Mouse (Mus musculus) kidney, embryonic 16.5 days (tissue): ENCODE measurements around the gene Gm13289. TPM values are rescaled to one million over a fixed set of nuclear protein-coding genes. Genes with fewer than 3 reads are reported as not detected.
"Not testable (repeated sequence)": the region's sequence is repeated elsewhere in the genome, so short reads cannot be mapped to it uniquely, and the experiment has no call there.

Experiments used
- ATAC-seq: fragments of 200-750 bp; cut with Nextera tagmentation; 2 replicates; pipeline ENCODE4 v1.8.0; 2017; ENCODE audit warnings: moderate TSS enrichment; ENCODE audit not compliant: low FRiP score, low TSS enrichment
- H3K27ac ChIP-seq: fragments of 300-500 bp; sonication (generic); 2 replicates; pipeline ENCODE4 v1.5.1; 2014; ENCODE audit warnings: low read length
- H3K27me3 ChIP-seq: fragments of 300-500 bp; sonication (generic); 2 replicates; pipeline ENCODE4 v1.6.1; 2014; ENCODE audit warnings: low read length, control low read depth, mixed read lengths; ENCODE audit not compliant: insufficient read depth
- H3K36me3 ChIP-seq: fragments of 300-500 bp; sonication (generic); 2 replicates; pipeline ENCODE4 v1.6.1; 2014; ENCODE audit warnings: low read length, control low read depth, mixed read lengths; ENCODE audit not compliant: insufficient read depth
- H3K4me1 ChIP-seq: fragments of 300-500 bp; sonication (generic); 2 replicates; pipeline ENCODE4 v1.6.1; 2014; ENCODE audit warnings: low read length, control low read depth, mixed read lengths; ENCODE audit not compliant: insufficient read depth
- H3K4me2 ChIP-seq: fragments of 300-500 bp; sonication (generic); replicated peaks from 2 replicates; pipeline ENCODE4 v1.6.1; 2014; ENCODE audit warnings: low read depth, low read length
- H3K4me3 ChIP-seq: fragments of 300-500 bp; sonication (generic); 2 replicates; pipeline ENCODE4 v1.5.1; 2014; ENCODE audit warnings: mild to moderate bottlenecking, low read length
- H3K9ac ChIP-seq: fragments of 300-500 bp; sonication (generic); replicated peaks from 2 replicates; pipeline ENCODE4 v1.6.1; 2014; ENCODE audit warnings: low read length
- H3K9me3 ChIP-seq: fragments of 300-500 bp; sonication (generic); 2 replicates; pipeline ENCODE4 v1.6.1; 2016; ENCODE audit warnings: low read length, control low read depth
- WGBS: fragments of 180-500 bp; shearing (Covaris S2); extraction: QIAGEN DNeasy Blood & Tissue Kit; methylation state at CpG from one replicate; pipeline ENCODE4 v1.1.7; 2014; 5-methylcytosine and 5-hydroxymethylcytosine counted together
- polyA plus RNA-seq: library from polyadenylated mRNA; unstranded; fragments of >200 nt; fragmentation: Nextera tagmentation; extraction: Ambion mirVana; gene quantifications from 2 replicates; pipeline ENCODE4 v1.2.1, GENCODE M21; 2015

The Gm13289 gene
- polyA plus RNA-seq, 1 experiment from 2014 or later: not detected

- not testable (repeated sequence) for ATAC-seq, H3K9me3 ChIP-seq, H3K27me3 ChIP-seq, H3K4me1 ChIP-seq, H3K36me3 ChIP-seq, H3K9ac ChIP-seq
- WGBS: 16% methylated on average over 3 of the region's 7 CpGs
- Histone ChIP-seq H3K4me3 (peak within 1 kb of the TSS; percentile 22; the same call in 1 of the 2 replicates), H3K4me2 (peak within 1 kb of the TSS; percentile 42), H3K27ac (0 out of 2 replicates have a peak within 1 kb of the TSS, but pooled peaks have one; percentile 56)
These were observed 5.1 kb downstream of the Gm13289 start, which contains the start of gene Ifnz for GRCm38 (mm10) chr4:88781831-88782230. Gene Ifnz, plus strand, starts transcription at chr4:88782131.

GRCm38 (mm10) chr4:88782335-88782734, 5.6 kb downstream of the Gm13289 start:
- Histone ChIP-seq H3K27ac (0 out of 2 replicates have a peak overlapping the region, but pooled peaks have one; percentile 56), H3K4me3 (peak overlapping the region; percentile 22; the same call in 1 of the 2 replicates), H3K4me2 (peak overlapping the region; percentile 42)
- ATAC-seq, H3K27me3 ChIP-seq, H3K4me1 ChIP-seq, H3K9ac ChIP-seq, H3K9me3 ChIP-seq, H3K36me3 ChIP-seq: not testable (repeated sequence)
- WGBS: 0% methylated on average over 1 of the region's 31 CpGs

GRCm38 (mm10) chr4:88785409-88785808, 8.7 kb downstream of the Gm13289 start, which contains the start of gene Gm13276:
Gene Gm13276, plus strand, starts transcription at chr4:88785709.
- H3K4me1 ChIP-seq, H3K4me2 ChIP-seq, H3K27ac ChIP-seq, H3K9ac ChIP-seq, H3K36me3 ChIP-seq, ATAC-seq, H3K4me3 ChIP-seq, H3K27me3 ChIP-seq, H3K9me3 ChIP-seq: not testable (repeated sequence)
- WGBS: no CpG with 5 or more reads among the region's 27 CpGs

- not testable (repeated sequence) for H3K27ac ChIP-seq, H3K9me3 ChIP-seq, H3K4me2 ChIP-seq, H3K4me1 ChIP-seq, H3K4me3 ChIP-seq, H3K27me3 ChIP-seq, ATAC-seq, H3K36me3 ChIP-seq, H3K9ac ChIP-seq
- WGBS: 0% methylated on average over 2 of the region's 28 CpGs
These were observed 11.7 kb downstream of the Gm13289 start, which contains the start of gene Gm13277 for GRCm38 (mm10) chr4:88788402-88788801. Gene Gm13277, plus strand, starts transcription at chr4:88788632.

GRCm38 (mm10) chr4:88791250-88791649, 14.5 kb downstream of the Gm13289 start, which contains the start of gene Gm13278:
Gene Gm13278, plus strand, starts transcription at chr4:88791550.
- not testable (repeated sequence) for H3K4me3 ChIP-seq, ATAC-seq, H3K9me3 ChIP-seq, H3K27me3 ChIP-seq, H3K4me2 ChIP-seq, H3K9ac ChIP-seq, H3K27ac ChIP-seq, H3K36me3 ChIP-seq, H3K4me1 ChIP-seq
- no CpG with 5 or more reads among the region's 28 CpGs for WGBS

- 0% methylated on average over 10 of the region's 52 CpGs for WGBS
- H3K4me3 ChIP-seq, H3K27ac ChIP-seq, H3K9ac ChIP-seq, H3K9me3 ChIP-seq, H3K4me1 ChIP-seq, H3K4me2 ChIP-seq, ATAC-seq, H3K36me3 ChIP-seq, H3K27me3 ChIP-seq: not testable (repeated sequence)
These were observed 17.4 kb downstream of the Gm13289 start, which contains the start of gene Gm13275 for GRCm38 (mm10) chr4:88793936-88794675. Gene Gm13275, plus strand, starts transcription at chr4:88794487.

GRCm38 (mm10) chr4:88797097-88797496, 20.4 kb downstream of the Gm13289 start, which contains the start of gene Gm13279:
Gene Gm13279, plus strand, starts transcription at chr4:88797397.
- H3K36me3 ChIP-seq, H3K27me3 ChIP-seq, H3K9ac ChIP-seq, H3K9me3 ChIP-seq, H3K4me2 ChIP-seq, H3K4me3 ChIP-seq, ATAC-seq, H3K27ac ChIP-seq, H3K4me1 ChIP-seq: not testable (repeated sequence)
- WGBS: no CpG with 5 or more reads among the region's 28 CpGs

GRCm38 (mm10) chr4:88799365-88799764, 22.6 kb downstream of the Gm13289 start, which contains the start of gene Gm13285:
Gene Gm13285, plus strand, starts transcription at chr4:88799665.
- WGBS: no CpG with 5 or more reads among the region's 7 CpGs
- H3K4me3 ChIP-seq, H3K4me2 ChIP-seq, H3K36me3 ChIP-seq, H3K27ac ChIP-seq, ATAC-seq, H3K9ac ChIP-seq, H3K9me3 ChIP-seq, H3K4me1 ChIP-seq, H3K27me3 ChIP-seq: not testable (repeated sequence)

GRCm38 (mm10) chr4:88802954-88803353, 26.2 kb downstream of the Gm13289 start, which contains the start of gene Gm13287:
Gene Gm13287, plus strand, starts transcription at chr4:88803254.
- no CpG with 5 or more reads among the region's 29 CpGs for WGBS
- H3K4me1 ChIP-seq, H3K27ac ChIP-seq, H3K27me3 ChIP-seq, H3K9me3 ChIP-seq, H3K9ac ChIP-seq, H3K4me2 ChIP-seq, ATAC-seq, H3K4me3 ChIP-seq, H3K36me3 ChIP-seq: not testable (repeated sequence)

GRCm38 (mm10) chr4:88805231-88805630, 28.5 kb downstream of the Gm13289 start, which contains the start of gene Gm13288:
Gene Gm13288, plus strand, starts transcription at chr4:88805531.
- not testable (repeated sequence) for H3K9me3 ChIP-seq, H3K36me3 ChIP-seq, H3K9ac ChIP-seq, H3K4me1 ChIP-seq, H3K27me3 ChIP-seq, H3K27ac ChIP-seq, ATAC-seq, H3K4me2 ChIP-seq
- H3K4me3 ChIP-seq: 0 out of 2 replicates have a peak within 1 kb of the TSS, but pooled peaks have one; percentile 21
- WGBS: no CpG with 5 or more reads among the region's 8 CpGs
